Mouse (Mus musculus) heart, adult 2 months (tissue): ENCODE measurements at regions not wholly inside any gene's neighbourhood (a gene's known extent, or its start where the extent isn't known, plus 50 kb on each side); places are given as distances from the start of the nearest gene placed in this dataset.

Experiments used
- CTCF ChIP-seq: fragments of 200-600 bp; IDR thresholded peaks from 2 replicates; pipeline ENCODE4 v1.8.1; 2022; ENCODE audit warnings: antibody characterized with exemption, mild to moderate bottlenecking, moderate library complexity
- POLR2A ChIP-seq: fragments of 200-500 bp; IDR thresholded peaks from 2 replicates; pipeline ENCODE4 v1.6.1; 2011; ENCODE audit warnings: mild to moderate bottlenecking, low read depth, low read length, control low read depth; ENCODE audit not compliant: insufficient read depth

- TF ChIP-seq CTCF: no peak
- TF ChIP-seq POLR2A: no peak
These were observed 164.8 kb downstream of the Adamts15 start for GRCm38 (mm10) chr9:30757406-30757805.
